Mouse (Mus musculus) MN1 (cell line): Measurements from ENCODE around the gene Aox2.
A peak's percentile ranks its signal among the peaks of the same experiment; 100 is the strongest.

Experiments used
- DNase-seq: peaks from one replicate; pipeline ENCODE4 v3.0.0-alpha.2; 2016; ENCODE audit warnings: low spot score

The Aox2 gene

GRCm38 (mm10) chr1:58278026-58278425 is at the start of gene Aox2:
TSS of gene Aox2 (plus strand) at chr1:58278326.
- DNase-seq: no peak

- no peak for DNase-seq
Measured at GRCm38 (mm10) chr1:58228916-58229315, 49.2 kb upstream of the Aox2 start.

- DNase-seq: no peak
Measured at GRCm38 (mm10) chr1:58229774-58230173, 48.4 kb upstream of the Aox2 start.

GRCm38 (mm10) chr1:58230542-58230941 is 47.6 kb upstream of the Aox2 start:
- DNase-seq: no peak

- no peak for DNase-seq
Measured at GRCm38 (mm10) chr1:58235405-58235804, 42.7 kb upstream of the Aox2 start.

GRCm38 (mm10) chr1:58237527-58238299 is 40.4 kb upstream of the Aox2 start:
- DNase-seq: no peak

- no peak for DNase-seq
Measured at GRCm38 (mm10) chr1:58238440-58238839, 39.7 kb upstream of the Aox2 start.

- no peak for DNase-seq
Measured at GRCm38 (mm10) chr1:58238961-58239360, 39.2 kb upstream of the Aox2 start.

GRCm38 (mm10) chr1:58240347-58240746 is 37.8 kb upstream of the Aox2 start:
- DNase-seq: no peak

GRCm38 (mm10) chr1:58244487-58244886 is 33.6 kb upstream of the Aox2 start:
- DNase-seq: no peak

- no peak for DNase-seq
Measured at GRCm38 (mm10) chr1:58248518-58248917, 29.6 kb upstream of the Aox2 start.

GRCm38 (mm10) chr1:58253466-58253865 is 24.7 kb upstream of the Aox2 start:
- no peak for DNase-seq

- DNase-seq: no peak
Measured at GRCm38 (mm10) chr1:58257195-58257991, 20.7 kb upstream of the Aox2 start.

GRCm38 (mm10) chr1:58260311-58260710 is 17.8 kb upstream of the Aox2 start:
- DNase-seq: no peak

GRCm38 (mm10) chr1:58268231-58268630 is 9.9 kb upstream of the Aox2 start:
- DNase-seq: no peak

GRCm38 (mm10) chr1:58270807-58271569 is 7.1 kb upstream of the Aox2 start:
- DNase-seq: peak; percentile 55

GRCm38 (mm10) chr1:58275879-58276278 is 2.2 kb upstream of the Aox2 start:
- no peak for DNase-seq

GRCm38 (mm10) chr1:58278513-58278912 is 387 bp downstream of the Aox2 start:
- DNase-seq: no peak

- DNase-seq: no peak
Measured at GRCm38 (mm10) chr1:58280381-58280780, 2.3 kb downstream of the Aox2 start.

- no peak for DNase-seq
Measured at GRCm38 (mm10) chr1:58280939-58281624, 3.0 kb downstream of the Aox2 start.

GRCm38 (mm10) chr1:58281625-58281988 is 3.5 kb downstream of the Aox2 start:
- no peak for DNase-seq

- no peak for DNase-seq
Measured at GRCm38 (mm10) chr1:58284505-58284904, 6.4 kb downstream of the Aox2 start.
